Mouse (Mus musculus) neural tube, embryonic 14.5 days (tissue): ENCODE measurements at regions not wholly inside any gene's neighbourhood (a gene's known extent, or its start where the extent isn't known, plus 50 kb on each side); places are given as distances from the start of the nearest gene placed in this dataset.

Experiments used
- ATAC-seq: fragments of 200-750 bp; cut with Nextera tagmentation; 2 replicates; pipeline ENCODE4 v1.8.0; 2017; ENCODE audit warnings: low read depth, mild to moderate bottlenecking, moderate TSS enrichment, moderate library complexity
- H3K27ac ChIP-seq: fragments of 300-500 bp; sonication (generic); 2 replicates; pipeline ENCODE4 v1.5.1; 2014; ENCODE audit warnings: low read depth, mild to moderate bottlenecking, control low read depth, low read length, moderate library complexity, mixed read lengths
- H3K27me3 ChIP-seq: fragments of 300-500 bp; sonication (generic); 2 replicates; pipeline ENCODE4 v1.6.1; 2014; ENCODE audit warnings: low read length; ENCODE audit not compliant: control insufficient read depth, insufficient read depth
- H3K36me3 ChIP-seq: fragments of 300-500 bp; sonication (generic); 2 replicates; pipeline ENCODE4 v1.6.1; 2014; ENCODE audit warnings: low read length, mixed read lengths; ENCODE audit not compliant: control insufficient read depth, insufficient read depth
- H3K4me1 ChIP-seq: fragments of 300-500 bp; sonication (generic); 2 replicates; pipeline ENCODE4 v1.6.1; 2014; ENCODE audit warnings: low read length; ENCODE audit not compliant: control insufficient read depth, insufficient read depth
- H3K4me2 ChIP-seq: fragments of 300-500 bp; sonication (generic); 2 replicates; pipeline ENCODE4 v1.6.1; 2014; ENCODE audit warnings: mild to moderate bottlenecking, low read depth, low read length, control low read depth
- H3K4me3 ChIP-seq: fragments of 300-500 bp; sonication (generic); 2 replicates; pipeline ENCODE4 v1.5.1; 2014; ENCODE audit warnings: low read depth, low read length, control low read depth, mixed read lengths
- H3K9ac ChIP-seq: fragments of 300-500 bp; sonication (generic); replicated peaks from 2 replicates; pipeline ENCODE4 v1.6.1; 2014; ENCODE audit warnings: low read depth, mild to moderate bottlenecking, control low read depth, low read length, mixed read lengths
- H3K9me3 ChIP-seq: fragments of 300-500 bp; sonication (generic); 2 replicates; pipeline ENCODE4 v1.6.1; 2016; ENCODE audit warnings: low read length; ENCODE audit not compliant: control insufficient read depth
- WGBS: fragments of 180-500 bp; shearing (Covaris S2); extraction: QIAGEN DNeasy Blood & Tissue Kit; methylation state at CpG from one replicate; pipeline ENCODE4 v1.1.7; 2014; 5-methylcytosine and 5-hydroxymethylcytosine counted together

- no peak overlapping the region for H3K27ac ChIP-seq
- no peak overlapping the region for H3K4me2 ChIP-seq
- no peak overlapping the region for H3K4me3 ChIP-seq
- H3K27me3 ChIP-seq = no peaks in the 10 kb centered on the region
- WGBS = 80% methylated on average over 7 of the region's 7 CpGs
- ATAC-seq = no peak
- H3K9me3 ChIP-seq = no peaks in the 10 kb centered on the region
- no peak overlapping the region for H3K9ac ChIP-seq
- H3K36me3 ChIP-seq = no peaks in the 10 kb centered on the region
- no peaks in the 10 kb centered on the region for H3K4me1 ChIP-seq
Observed at GRCm38 (mm10) chr13:37532596-37533170, 187.7 kb downstream of the Ly86 start.

- 89% methylated on average over 4 of the region's 4 CpGs for WGBS
Observed at GRCm38 (mm10) chr13:37533851-37534250, 188.8 kb downstream of the Ly86 start.

GRCm38 (mm10) chr13:37537330-37537729 lies 192.3 kb downstream of the Ly86 start:
- no peak overlapping the region for H3K4me3 ChIP-seq
- ATAC-seq = no peak
- H3K9ac ChIP-seq = no peak overlapping the region
- no peaks in the 10 kb centered on the region for H3K27me3 ChIP-seq
- no peaks in the 10 kb centered on the region for H3K4me1 ChIP-seq
- 86% methylated on average over 6 of the region's 6 CpGs for WGBS
- H3K4me2 ChIP-seq = no peak overlapping the region
- H3K9me3 ChIP-seq = no peaks in the 10 kb centered on the region
- no peak overlapping the region for H3K27ac ChIP-seq
- H3K36me3 ChIP-seq = no peaks in the 10 kb centered on the region

More at GRCm38 (mm10) chr13:37533851-37534250, 188.8 kb downstream of the Ly86 start:
- H3K4me3 ChIP-seq = no peak overlapping the region
- H3K27me3 ChIP-seq = no peaks in the 10 kb centered on the region
- no peak overlapping the region for H3K27ac ChIP-seq
- H3K36me3 ChIP-seq = no peaks in the 10 kb centered on the region
- H3K9ac ChIP-seq = no peak overlapping the region
- no peak for ATAC-seq
- no peak overlapping the region for H3K4me2 ChIP-seq
- no peaks in the 10 kb centered on the region for H3K9me3 ChIP-seq
- H3K4me1 ChIP-seq = no peaks in the 10 kb centered on the region

GRCm38 (mm10) chr13:37537793-37538192 lies 192.8 kb downstream of the Ly86 start:
- no peaks in the 10 kb centered on the region for H3K4me1 ChIP-seq
- no peak overlapping the region for H3K4me3 ChIP-seq

GRCm38 (mm10) chr13:37540980-37541531 lies 196.0 kb downstream of the Ly86 start:
- H3K9me3 ChIP-seq = no peaks in the 10 kb centered on the region
- H3K4me1 ChIP-seq = no peaks in the 10 kb centered on the region
- no peaks in the 10 kb centered on the region for H3K36me3 ChIP-seq
- no peak for ATAC-seq
- WGBS = 15% methylated on average over 4 of the region's 5 CpGs
- H3K9ac ChIP-seq = no peak overlapping the region
- H3K27me3 ChIP-seq = no peaks in the 10 kb centered on the region
- no peak overlapping the region for H3K4me3 ChIP-seq
- H3K4me2 ChIP-seq = no peak overlapping the region
- H3K27ac ChIP-seq = no peak overlapping the region

More at GRCm38 (mm10) chr13:37537793-37538192, 192.8 kb downstream of the Ly86 start:
- Histone ChIP-seq H3K36me3 (no peaks in the 10 kb centered on the region), H3K27ac (no peak overlapping the region), H3K9me3 (no peaks in the 10 kb centered on the region), H3K27me3 (no peaks in the 10 kb centered on the region), H3K4me2 (no peak overlapping the region), H3K9ac (no peak overlapping the region)
- WGBS = 74% methylated on average over 6 of the region's 6 CpGs
- ATAC-seq = no peak

GRCm38 (mm10) chr13:37541674-37542073 lies 196.7 kb downstream of the Ly86 start:
- 6% methylated on average over 6 of the region's 6 CpGs for WGBS
- Histone ChIP-seq H3K4me1 (no peaks in the 10 kb centered on the region), H3K4me2 (no peak overlapping the region; the same call in 1 of the 2 replicates), H3K36me3 (no peaks in the 10 kb centered on the region), H3K9me3 (no peaks in the 10 kb centered on the region), H3K9ac (no peak overlapping the region), H3K27me3 (no peaks in the 10 kb centered on the region), H3K4me3 (no peak overlapping the region), H3K27ac (no peak overlapping the region)
- peak; percentile 46; the same call in 1 of the 2 replicates for ATAC-seq

- Histone ChIP-seq H3K27ac (no peak overlapping the region), H3K4me2 (no peak overlapping the region), H3K4me3 (no peak overlapping the region), H3K27me3 (no peaks in the 10 kb centered on the region), H3K9me3 (no peaks in the 10 kb centered on the region), H3K36me3 (no peaks in the 10 kb centered on the region), H3K4me1 (no peaks in the 10 kb centered on the region), H3K9ac (no peak overlapping the region)
- no peak for ATAC-seq
- 93% methylated on average over 13 of the region's 13 CpGs for WGBS
Observed at GRCm38 (mm10) chr13:37542744-37543196, 197.8 kb downstream of the Ly86 start.

- WGBS = 82% methylated on average over 3 of the region's 3 CpGs
- Histone ChIP-seq H3K4me1 (no peaks in the 10 kb centered on the region), H3K36me3 (no peaks in the 10 kb centered on the region), H3K27me3 (no peaks in the 10 kb centered on the region), H3K9me3 (no peaks in the 10 kb centered on the region), H3K4me3 (no peak overlapping the region), H3K27ac (no peak overlapping the region), H3K9ac (no peak overlapping the region), H3K4me2 (no peak overlapping the region)
- ATAC-seq = no peak
Observed at GRCm38 (mm10) chr13:37543788-37544187, 198.8 kb downstream of the Ly86 start.

- ATAC-seq = no peak
Observed at GRCm38 (mm10) chr13:37544696-37545095, 199.7 kb downstream of the Ly86 start.

More at GRCm38 (mm10) chr13:37544696-37545095, 199.7 kb downstream of the Ly86 start:
- no peaks in the 10 kb centered on the region for H3K9me3 ChIP-seq
- 92% methylated on average over 2 of the region's 2 CpGs for WGBS
- H3K9ac ChIP-seq = no peak overlapping the region
- H3K4me1 ChIP-seq = no peaks in the 10 kb centered on the region
- no peaks in the 10 kb centered on the region for H3K36me3 ChIP-seq
- no peak overlapping the region for H3K4me2 ChIP-seq
- H3K4me3 ChIP-seq = no peak overlapping the region
- no peaks in the 10 kb centered on the region for H3K27me3 ChIP-seq
- H3K27ac ChIP-seq = no peak overlapping the region
